21 mouse cellular contexts compared by ENCODE assay signal in genomic region chr9:48681193-48681592, GRCm38 (mm10).
"Had no signal": no experiment of that assay in that cellular context is flagged by ENCODE, and none has a peak within 500 bp of the region (broad histone marks: within the 10 kb centered on the region; RNA-seq: fewer than 3 reads in every experiment).

No protein-coding gene starts in this region.

- ATAC-seq: liver, postnatal 0 days; midbrain, embryonic 16.5 days had no signal

- H3K4me3 ChIP-seq: liver, embryonic 13.5 days; liver, embryonic 15.5 days; megakaryocyte, embryonic 14.5 days; midbrain, embryonic 12.5 days; myocyte; neural tube, embryonic 13.5 days; neural tube, embryonic 15.5 days had no signal

- H3K4me2 ChIP-seq: liver, embryonic 11.5 days; liver, embryonic 13.5 days; liver, embryonic 15.5 days; lung, embryonic 14.5 days; midbrain, embryonic 12.5 days; neural tube, embryonic 13.5 days; neural tube, embryonic 15.5 days had no signal

- H3K9ac ChIP-seq: liver, embryonic 13.5 days; liver, embryonic 15.5 days; liver, postnatal 0 days; lung, embryonic 14.5 days; midbrain, embryonic 12.5 days; neural tube, embryonic 13.5 days; neural tube, embryonic 15.5 days had no signal

- H3K36me3 ChIP-seq: liver, embryonic 13.5 days; liver, embryonic 15.5 days; midbrain, embryonic 12.5 days; neural tube, embryonic 13.5 days; neural tube, embryonic 15.5 days had no signal

- H3K27ac ChIP-seq: liver, embryonic 13.5 days; liver, embryonic 15.5 days; macrophage; midbrain, embryonic 12.5 days; neural tube, embryonic 13.5 days; neural tube, embryonic 15.5 days had no signal

- H3K9me3 ChIP-seq: liver, embryonic 13.5 days; liver, embryonic 15.5 days; megakaryocyte, embryonic 14.5 days; midbrain, embryonic 12.5 days; neural tube, embryonic 13.5 days; neural tube, embryonic 15.5 days had no signal

- DNase-seq: liver, embryonic 13.5 days; liver, postnatal 0 days; lung, embryonic 14.5 days; lung, postnatal 14 days; lung, postnatal 36 days; midbrain, embryonic 14.5 days; right cerebral cortex, postnatal 25 days; right cerebral cortex, postnatal 4 days; spleen, adult 18-20 months; thymus, adult 18-20 months; thymus, postnatal 14 days; thymus, postnatal 36 days had no signal

- H3K4me1 ChIP-seq: liver, embryonic 15.5 days had no signal

- H3K27me3 ChIP-seq: liver, embryonic 13.5 days; liver, embryonic 15.5 days; megakaryocyte, embryonic 14.5 days; midbrain, embryonic 12.5 days had no signal
